Mouse (Mus musculus): ENCODE measurements around the gene Tmem53. TPM values are rescaled to one million over a fixed set of nuclear protein-coding genes. Genes with fewer than 3 reads are reported as not detected.

Tmem53 gene
- total RNA-seq, 2 experiments from 2014 or later = 2.7 to 6.6 TPM

DNA sequence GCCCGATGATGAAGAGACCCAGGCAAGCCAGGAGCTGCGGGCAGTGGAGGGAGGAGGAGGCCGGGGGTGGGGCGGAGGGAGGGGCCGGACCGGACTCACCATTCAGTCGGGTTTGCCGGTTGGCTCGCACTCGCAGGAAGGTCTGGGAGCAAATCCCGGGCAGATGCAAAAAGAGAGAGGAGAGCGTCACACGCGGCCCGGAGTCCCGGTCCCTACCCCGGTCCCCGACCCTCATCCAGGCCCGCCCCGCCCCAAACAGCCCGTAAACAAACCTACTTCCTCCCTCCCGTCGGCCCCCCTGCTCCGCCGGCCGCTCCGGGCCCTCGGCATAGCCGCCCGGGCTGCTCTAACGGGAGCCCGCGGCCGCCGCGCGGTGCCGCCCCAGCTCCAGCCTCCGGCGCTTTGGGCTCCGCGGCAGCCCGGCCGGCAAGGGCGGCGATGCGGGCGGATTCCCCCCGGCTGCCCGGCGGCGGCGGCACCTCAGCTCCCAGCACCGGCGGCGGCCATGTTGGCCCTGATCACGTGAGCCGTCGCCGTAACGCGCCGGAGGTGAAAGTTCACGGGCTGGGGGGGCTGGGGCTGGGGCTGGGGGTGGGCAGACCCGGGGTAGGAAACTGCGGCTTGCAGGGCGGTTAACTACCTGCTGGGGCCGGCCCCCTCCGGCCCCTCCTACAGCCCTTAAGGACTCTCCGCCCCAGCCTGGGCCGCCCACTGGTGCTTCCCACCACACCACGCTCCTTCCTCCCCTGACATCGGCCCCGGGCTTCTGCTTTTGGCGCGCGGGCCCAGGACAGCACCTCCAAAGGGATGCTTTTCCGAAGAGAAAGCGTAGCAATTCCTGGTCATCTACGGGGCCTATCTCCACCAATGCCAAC, 37.4 kb downstream of the Tmem53 start:
- intact Hi-C loops (cut with DNase I) = no loop called here

DNA sequence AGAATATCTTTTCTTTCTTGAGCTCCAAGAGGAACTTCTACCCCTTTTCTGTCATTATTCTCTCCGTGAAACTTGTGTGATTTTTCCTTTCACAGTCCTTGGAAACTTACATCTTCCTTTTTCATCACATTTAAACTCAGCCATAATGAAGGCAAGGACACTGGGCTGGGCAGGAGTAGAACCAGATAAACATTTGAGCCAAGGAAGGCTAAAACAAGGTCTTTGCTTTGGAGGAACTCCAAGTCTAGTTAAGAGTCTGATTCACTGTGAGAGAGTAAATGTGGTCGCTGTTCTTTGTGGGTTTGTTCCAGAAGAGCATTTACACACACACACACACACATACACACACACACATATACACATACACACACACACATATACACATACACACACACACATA, 39.9 kb downstream of the Tmem53 start:
- Histone ChIP-seq H3K4me3 (no peak overlapping the region), H3K27ac (no peak overlapping the region)
- no peak for DNase-seq
- TF ChIP-seq CTCF (IDR thresholded peaks at IDR 0.05) = no peak
- intact Hi-C loops (cut with DNase I) = no loop called here

More for the DNA sequence above, 37.4 kb downstream of the Tmem53 start:
- Histone ChIP-seq H3K27ac (peak overlapping the region; percentile 94), H3K4me3 (peak overlapping the region; percentile 88)
- TF ChIP-seq CTCF (IDR thresholded peaks at IDR 0.05) = no peak
- DNase-seq = peak; percentile 88

DNA sequence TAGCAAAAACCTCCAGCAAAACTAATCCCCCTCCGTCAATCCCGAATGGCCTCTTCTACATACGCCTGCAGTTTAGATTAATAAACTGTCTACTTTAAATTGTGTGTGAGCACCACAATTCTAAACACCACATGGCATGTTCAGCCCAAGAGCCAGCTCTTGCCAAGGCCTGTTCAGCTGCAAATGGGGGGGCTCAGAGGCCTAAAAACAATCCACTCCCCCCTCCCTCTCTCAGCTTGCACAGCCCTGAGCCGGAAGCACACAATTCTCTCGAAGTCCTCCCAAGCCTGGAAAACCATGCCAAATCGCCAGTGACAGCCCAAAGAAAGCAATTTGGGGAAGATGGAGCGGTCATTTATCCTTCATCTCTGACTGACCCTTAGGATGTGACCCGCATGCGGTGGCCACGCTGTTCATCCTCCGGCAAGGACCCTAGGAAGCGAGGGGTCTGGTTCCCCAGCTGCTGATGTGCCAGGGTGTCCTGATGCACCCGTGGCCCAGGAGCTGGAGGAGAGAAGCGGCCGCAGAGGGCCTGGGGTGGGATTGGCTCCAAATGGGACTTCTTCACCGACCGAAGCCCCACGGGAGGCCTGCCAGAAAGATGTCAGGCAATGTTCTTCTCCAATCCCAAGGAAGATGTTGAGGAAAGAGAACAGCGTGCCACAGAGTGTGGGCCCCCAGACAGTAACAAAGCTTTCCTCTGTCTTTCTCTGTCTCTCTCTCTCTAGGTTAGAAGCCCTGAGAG, 45.3 kb downstream of the Tmem53 start:
- DNase-seq = no peak
- H3K4me3 ChIP-seq = no peak overlapping the region
- no peak overlapping the region for H3K27ac ChIP-seq
- intact Hi-C loops (cut with DNase I) = no loop called here
- no peak for TF ChIP-seq CTCF (IDR thresholded peaks at IDR 0.05)

DNA sequence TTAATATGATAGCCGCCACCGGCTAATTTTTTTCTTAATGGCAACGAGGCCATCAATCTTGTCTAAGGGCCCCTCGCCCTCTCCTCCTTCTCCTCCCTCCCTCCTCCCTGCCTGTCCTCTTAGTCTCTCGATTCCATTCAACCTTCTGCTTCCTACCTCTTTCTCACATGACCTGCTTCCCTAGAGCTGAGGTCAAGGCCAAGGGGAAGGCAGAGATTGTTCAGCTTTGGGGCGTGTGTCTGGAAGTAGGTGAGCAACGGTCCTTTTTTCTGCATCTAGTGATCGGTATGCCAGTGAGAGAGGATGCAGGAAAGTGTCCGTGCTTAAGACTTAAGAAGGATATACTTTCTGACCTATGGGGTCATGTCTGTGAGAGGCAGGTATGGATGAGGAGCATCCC, 46.1 kb downstream of the Tmem53 start:
- no peak for TF ChIP-seq CTCF (IDR thresholded peaks at IDR 0.05)
- intact Hi-C loops (cut with DNase I) = no loop called here
- no peak overlapping the region for H3K4me3 ChIP-seq
- DNase-seq = no peak
- no peak overlapping the region for H3K27ac ChIP-seq

DNA sequence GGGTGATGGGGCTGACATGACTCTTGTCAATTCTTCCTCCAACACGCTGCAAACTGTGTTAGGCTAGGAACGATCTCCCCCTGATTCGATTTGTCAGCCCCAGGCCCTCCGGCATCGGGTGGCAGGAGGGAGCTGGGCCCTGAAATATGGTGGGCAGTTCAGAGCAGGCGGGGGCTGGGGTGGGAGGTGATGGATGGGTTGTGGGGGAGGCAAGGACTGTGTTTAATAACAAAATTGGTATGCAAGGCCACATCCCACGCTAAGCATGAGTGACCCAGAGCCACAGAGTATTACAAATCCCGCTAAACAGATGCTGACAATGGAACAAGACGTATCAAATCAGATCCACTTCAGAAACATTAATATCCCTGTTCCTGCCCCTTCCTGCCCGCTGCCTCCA, 48.2 kb downstream of the Tmem53 start:
- Histone ChIP-seq H3K27ac (no peak overlapping the region), H3K4me3 (no peak overlapping the region)
- no peak for TF ChIP-seq CTCF (IDR thresholded peaks at IDR 0.05)
- no peak for DNase-seq
- intact Hi-C loops (cut with DNase I) = no loop called here

DNA sequence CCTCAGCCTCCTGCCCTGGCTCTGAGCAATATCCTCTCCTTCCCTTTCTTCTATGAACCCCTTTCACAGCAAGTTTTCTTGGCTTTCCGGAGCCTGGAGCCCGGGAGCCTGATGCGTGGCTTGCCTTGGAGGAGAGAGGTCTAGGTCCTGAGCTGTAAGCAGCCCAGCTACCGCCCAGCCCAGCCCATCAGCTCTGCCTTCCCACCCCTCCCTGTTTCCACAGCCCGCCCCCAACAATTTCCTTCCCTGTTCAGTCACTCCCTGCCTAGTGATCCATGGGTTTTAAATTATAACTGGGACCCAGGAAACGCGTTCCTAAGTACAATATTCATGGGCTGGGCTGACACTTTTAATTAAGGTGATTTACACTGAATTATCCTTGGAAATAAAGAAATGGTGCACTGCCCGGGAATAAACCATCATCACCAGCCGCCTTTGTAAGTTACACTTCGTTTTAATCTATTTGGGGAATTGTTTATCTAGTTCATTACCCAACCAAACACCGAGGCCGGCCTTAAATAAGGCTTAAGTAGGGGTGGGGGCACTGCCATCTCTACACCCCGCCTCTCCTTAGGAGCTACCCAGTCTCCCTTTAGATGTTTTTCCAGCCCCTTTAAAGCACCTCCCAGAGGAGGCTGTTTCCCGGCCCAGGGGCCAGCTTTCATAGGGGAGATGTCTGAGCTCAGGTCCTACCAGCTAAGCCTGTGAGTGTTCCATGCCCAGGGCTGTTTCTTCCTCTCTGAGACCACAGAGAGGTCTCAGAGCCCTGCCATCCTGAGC, 50.5 kb downstream of the Tmem53 start:
- TF ChIP-seq CTCF (IDR thresholded peaks at IDR 0.05) = no peak
- no peak for DNase-seq
- H3K27ac ChIP-seq = no peak overlapping the region
- no peak overlapping the region for H3K4me3 ChIP-seq
- intact Hi-C loops (cut with DNase I) = no loop called here

DNA sequence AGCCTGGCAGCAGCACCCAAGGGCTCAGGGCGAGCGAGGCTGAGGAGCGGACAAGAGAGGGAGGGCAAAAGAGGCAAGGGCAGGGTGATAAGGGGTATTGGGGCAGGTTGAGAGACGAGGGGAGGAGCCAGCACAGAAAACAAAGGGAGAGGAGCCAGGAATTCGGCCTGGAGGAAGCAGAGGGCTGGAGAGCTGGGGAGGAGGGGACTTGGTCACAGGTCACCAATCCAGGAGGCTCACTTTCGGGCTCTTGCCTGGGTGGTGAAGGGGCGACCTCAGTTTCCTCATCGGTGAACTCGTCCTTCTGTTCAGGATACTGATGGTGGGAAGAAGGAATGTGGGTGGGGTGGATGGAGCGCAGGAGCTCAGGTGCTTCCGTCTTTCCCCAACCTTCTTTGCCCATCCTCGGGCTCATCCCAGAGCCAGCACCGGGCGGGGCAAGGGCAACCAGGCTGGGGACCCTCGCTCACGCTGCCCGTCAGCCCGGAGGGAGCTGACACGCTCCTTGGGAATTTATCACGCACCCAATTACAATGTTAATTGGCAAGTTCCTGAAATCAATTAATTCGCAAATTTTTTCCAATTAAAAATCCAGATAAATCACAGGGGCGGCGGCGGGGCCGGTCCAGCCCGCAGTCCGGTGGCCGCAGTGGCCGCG, 52.0 kb downstream of the Tmem53 start:
- no peak overlapping the region for H3K27ac ChIP-seq
- no peak for TF ChIP-seq CTCF (IDR thresholded peaks at IDR 0.05)
- DNase-seq = no peak
- H3K4me3 ChIP-seq = peak overlapping the region; percentile 68
- intact Hi-C loops (cut with DNase I) = no loop called here

DNA sequence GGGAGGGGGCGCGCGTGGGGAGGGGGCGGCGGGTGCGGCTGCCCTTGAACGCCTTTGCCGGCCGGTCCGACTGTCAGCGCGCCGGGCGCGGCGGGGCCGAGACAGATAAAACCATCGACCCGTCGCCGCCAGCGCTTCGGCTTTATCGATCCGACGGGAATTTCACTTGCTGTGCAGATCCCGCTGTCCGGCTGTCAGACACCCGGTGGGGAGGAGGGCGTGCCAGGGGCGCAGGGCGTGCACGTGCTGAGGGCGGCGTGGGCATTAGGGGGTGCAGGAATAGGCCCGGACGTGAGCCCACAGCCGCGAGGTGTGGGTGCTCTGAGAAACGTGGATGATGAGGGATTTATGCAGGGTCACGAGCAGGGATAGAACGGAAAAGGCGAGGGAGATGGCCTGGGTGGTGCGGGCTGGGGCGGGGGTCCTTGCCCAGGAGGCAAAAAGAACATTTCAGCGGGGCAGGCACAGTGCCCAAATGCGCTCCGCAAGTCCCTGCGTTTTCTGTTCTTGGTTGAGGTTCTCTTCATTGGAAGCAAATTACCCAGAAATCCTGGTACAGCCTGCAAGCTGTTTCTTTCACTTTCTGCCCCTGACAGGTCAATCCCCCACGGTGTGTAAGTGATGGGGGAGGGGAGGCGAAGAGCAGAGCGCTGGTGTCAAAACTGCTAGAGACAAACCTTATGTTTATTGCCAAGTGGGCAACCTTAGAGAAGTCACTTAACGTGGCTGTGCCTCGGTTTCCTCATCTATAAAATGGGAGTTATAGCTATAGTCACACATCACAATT, 52.7 kb downstream of the Tmem53 start:
- no peak for TF ChIP-seq CTCF (IDR thresholded peaks at IDR 0.05)
- intact Hi-C loops (cut with DNase I) = no loop called here
- Histone ChIP-seq H3K4me3 (peak overlapping the region; percentile 68), H3K27ac (peak overlapping the region; percentile 40)
- DNase-seq = no peak

DNA sequence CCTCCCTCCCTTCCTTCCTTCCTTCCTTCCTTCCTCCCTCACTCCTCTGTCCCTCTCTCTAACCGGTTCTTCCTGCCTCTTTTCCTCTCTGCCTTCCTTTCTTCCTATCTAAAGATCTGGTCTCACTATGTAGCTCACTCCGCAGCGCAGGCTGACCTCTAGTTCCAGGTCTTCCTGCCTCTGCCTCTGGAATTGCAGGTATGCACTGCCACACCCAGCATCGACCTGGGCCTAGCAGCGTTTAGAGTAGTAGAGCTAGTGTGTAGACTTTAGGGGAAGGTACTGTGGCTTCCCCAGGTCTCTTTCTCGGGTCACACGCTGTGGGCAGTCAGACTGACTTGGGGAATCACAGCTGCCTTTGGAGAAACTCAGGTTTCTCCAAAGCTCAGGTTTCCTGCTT, 53.7 kb downstream of the Tmem53 start:
- intact Hi-C loops (cut with DNase I) = no loop called here
- Histone ChIP-seq H3K27ac (no peak overlapping the region), H3K4me3 (no peak overlapping the region)
- DNase-seq = no peak
- no peak for TF ChIP-seq CTCF (IDR thresholded peaks at IDR 0.05)

DNA sequence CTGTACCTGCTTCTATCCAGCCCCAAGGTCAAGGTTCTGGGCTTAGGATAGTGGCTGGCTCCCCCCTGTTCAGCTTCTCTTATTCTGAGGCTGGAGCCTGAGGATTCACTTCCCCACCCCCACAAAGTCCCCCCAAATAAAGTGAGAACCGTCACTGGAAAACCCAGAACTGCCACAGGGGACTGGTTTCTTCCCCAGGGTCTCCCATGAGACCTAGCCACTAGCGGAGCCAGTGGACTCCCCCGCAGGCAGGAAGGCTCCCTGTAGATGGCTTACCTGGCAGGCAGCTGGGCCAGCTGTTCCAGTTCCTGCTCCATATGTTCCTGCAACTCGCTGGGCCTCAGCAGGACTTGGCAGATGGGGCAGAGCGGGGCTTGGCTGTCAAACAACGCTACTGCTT, 55.5 kb downstream of the Tmem53 start:
- intact Hi-C loops (cut with DNase I) = no loop called here
- DNase-seq = no peak
- Histone ChIP-seq H3K27ac (no peak overlapping the region), H3K4me3 (no peak overlapping the region)
- TF ChIP-seq CTCF (IDR thresholded peaks at IDR 0.05) = no peak

DNA sequence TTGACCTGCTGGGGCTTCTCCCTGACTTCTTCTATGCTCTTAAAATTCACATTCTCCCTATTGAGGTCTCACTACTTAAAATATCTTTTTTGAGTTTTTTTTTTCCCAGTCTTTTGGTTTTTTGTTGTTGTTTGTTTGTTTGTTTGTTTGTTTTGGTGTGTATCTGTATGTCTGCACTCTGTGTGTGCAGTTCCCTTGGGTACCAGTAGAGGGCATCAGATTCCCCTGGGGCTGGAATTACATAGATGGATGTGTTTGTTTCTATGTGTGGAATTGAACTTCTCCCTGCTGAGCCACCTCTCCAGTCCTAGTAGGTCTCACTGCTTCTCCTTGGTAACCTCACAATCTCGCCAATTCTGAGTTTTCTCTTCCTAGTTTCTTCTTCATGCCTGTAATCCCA, 57.7 kb downstream of the Tmem53 start:
- no peak for DNase-seq
- peak; percentile 20; the same call in 1 of the 2 replicates for TF ChIP-seq CTCF (IDR thresholded peaks at IDR 0.05)
- intact Hi-C loops (cut with DNase I) = no loop called here
- Histone ChIP-seq H3K4me3 (no peak overlapping the region), H3K27ac (no peak overlapping the region)

Measured in gastrocnemius, adult 2 months (tissue).